Mouse (Mus musculus) thymus, adult 2 months (tissue): ENCODE measurements around the gene Osbpl11.

Source experiments
- CTCF ChIP-seq: fragments of 200-500 bp; IDR thresholded peaks from 2 replicates; pipeline ENCODE4 v1.5.1; 2012; ENCODE audit warnings: mild to moderate bottlenecking, control low read depth, low read length, moderate library complexity, borderline replicate concordance; ENCODE audit not compliant: control insufficient read depth, poor library complexity, insufficient read depth; ENCODE audit errors: extremely low read depth
- POLR2A ChIP-seq: fragments of 200-500 bp; IDR thresholded peaks from 2 replicates; pipeline ENCODE4 v1.6.1; 2012; ENCODE audit warnings: mild to moderate bottlenecking, low read length, control low read depth, moderate library complexity; ENCODE audit not compliant: control insufficient read depth, poor library complexity, insufficient read depth; ENCODE audit errors: extremely low read depth

- no peak for TF ChIP-seq CTCF
- no peak for TF ChIP-seq POLR2A
Observed at GRCm38 (mm10) chr16:33210812-33211211, 25.9 kb downstream of the Osbpl11 start.
